Mouse (Mus musculus) lung, postnatal 0 days (tissue): ENCODE results near the gene Tubgcp4. TPM values are rescaled to one million over a fixed set of nuclear protein-coding genes. Genes with fewer than 3 reads are reported as not detected.

Experiments
- ATAC-seq: fragments of 200-750 bp; cut with Nextera tagmentation; 2 replicates; pipeline ENCODE4 v1.8.0; 2017; ENCODE audit warnings: moderate library complexity
- DNase-seq: peaks from one replicate; pipeline ENCODE4 v3.0.0-alpha.2; 2016; ENCODE audit warnings: low spot score
- H3K27ac ChIP-seq: fragments of 300-500 bp; sonication (generic); 2 replicates; pipeline ENCODE4 v1.5.1; 2014; ENCODE audit warnings: antibody characterized with exemption, mild to moderate bottlenecking, low read length, mixed read lengths
- H3K27me3 ChIP-seq: fragments of 300-500 bp; sonication (generic); replicated peaks from 2 replicates; pipeline ENCODE4 v1.6.1; 2014; ENCODE audit warnings: low read length, mixed read lengths; ENCODE audit not compliant: insufficient read depth
- H3K36me3 ChIP-seq: fragments of 300-500 bp; sonication (generic); 2 replicates; pipeline ENCODE4 v1.6.1; 2014; ENCODE audit warnings: low read length, mixed read lengths; ENCODE audit not compliant: insufficient read depth
- H3K4me1 ChIP-seq: fragments of 300-500 bp; sonication (generic); 2 replicates; pipeline ENCODE4 v1.6.1; 2014; ENCODE audit warnings: antibody characterized with exemption, low read depth, low read length, mixed read lengths; ENCODE audit not compliant: insufficient read depth
- H3K4me2 ChIP-seq: fragments of 300-500 bp; sonication (generic); replicated peaks from 2 replicates; pipeline ENCODE4 v1.6.1; 2014; ENCODE audit warnings: low read depth, mild to moderate bottlenecking, low read length, moderate library complexity, mixed read lengths
- H3K4me3 ChIP-seq: fragments of 300-500 bp; sonication (generic); 2 replicates; pipeline ENCODE4 v1.5.1; 2014; ENCODE audit warnings: low read depth, low read length
- H3K9ac ChIP-seq: fragments of 300-500 bp; sonication (generic); replicated peaks from 2 replicates; pipeline ENCODE4 v1.6.1; 2014; ENCODE audit warnings: low read depth, mild to moderate bottlenecking
- H3K9me3 ChIP-seq: fragments of 300-500 bp; sonication (generic); 2 replicates; pipeline ENCODE4 v1.6.1; 2016; ENCODE audit warnings: low read length, mixed read lengths
- CTCF ChIP-seq: IDR thresholded peaks from 2 replicates; pipeline ENCODE4 v1.5.1; 2016; ENCODE audit warnings: antibody characterized with exemption, mild to moderate bottlenecking
- EP300 ChIP-seq: IDR thresholded peaks from 2 replicates; pipeline ENCODE4 v1.6.1; 2016; ENCODE audit warnings: antibody characterized with exemption, mild to moderate bottlenecking, control low read depth
- WGBS: fragments of 180-500 bp; shearing (Covaris S2); extraction: QIAGEN DNeasy Blood & Tissue Kit; methylation state at CpG from one replicate; pipeline ENCODE4 v1.1.7; 2014; 5-methylcytosine and 5-hydroxymethylcytosine counted together
- polyA plus RNA-seq: library from polyadenylated mRNA; unstranded; fragments of >200 nt; fragmentation: Nextera tagmentation; extraction: Ambion mirVana; gene quantifications from 2 replicates; pipeline ENCODE4 v1.2.1, GENCODE M21; 2015

The Tubgcp4 gene
- polyA plus RNA-seq, 1 experiment from 2014 or later = 18.6 TPM

DNA sequence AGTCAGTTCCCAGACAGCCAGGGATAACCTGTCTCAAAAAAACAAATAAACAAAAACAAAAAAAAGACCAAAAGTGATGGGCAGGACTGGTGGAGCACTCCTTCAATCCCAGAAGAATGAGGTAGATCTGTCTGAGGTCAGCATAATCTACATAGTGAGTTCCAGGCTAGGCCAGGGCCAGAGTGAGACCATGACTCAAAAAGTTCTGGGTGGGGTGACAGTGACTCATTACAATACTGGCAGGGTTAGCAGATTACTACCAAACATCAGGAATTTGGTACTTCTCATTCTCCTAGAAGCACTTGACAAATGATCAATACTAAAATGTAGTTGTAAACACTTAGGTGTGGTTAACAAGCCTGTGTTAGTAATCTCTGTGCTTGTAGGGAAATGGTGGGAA, 49.5 kb downstream of the Tubgcp4 start:
- TF ChIP-seq CTCF (no peak), EP300 (no peak)
- no peak overlapping the region for H3K4me2 ChIP-seq
- no peaks in the 10 kb centered on the region for H3K9me3 ChIP-seq
- H3K9ac ChIP-seq = no peak overlapping the region
- H3K27ac ChIP-seq = no peak overlapping the region
- H3K4me3 ChIP-seq = no peak overlapping the region
- ATAC-seq (no peak), DNase-seq (no peak)
- H3K4me1 ChIP-seq = no peaks in the 10 kb centered on the region
- H3K36me3 ChIP-seq = peaks cover 21% of the 10 kb centered on the region; the same call in 1 of the 2 replicates
- no peaks in the 10 kb centered on the region for H3K27me3 ChIP-seq

DNA sequence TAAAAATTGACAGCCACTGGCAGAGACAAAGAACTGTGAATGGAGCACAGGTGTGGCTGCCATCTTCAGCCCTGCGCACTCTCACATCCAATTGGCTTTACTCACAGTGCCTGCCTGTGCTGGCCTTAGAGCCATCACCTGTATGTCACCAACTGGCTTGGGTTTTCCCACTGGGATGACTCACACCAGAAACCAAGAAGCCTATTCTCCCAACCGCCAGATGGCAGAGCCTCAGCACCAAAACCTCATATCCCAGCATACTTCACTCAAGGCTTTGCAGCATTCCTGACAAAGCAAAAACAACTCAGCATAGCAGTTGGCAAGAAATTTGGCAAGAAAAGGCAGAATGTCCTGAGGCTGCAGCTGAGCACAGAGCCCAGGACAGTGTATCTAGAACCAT, 52.6 kb downstream of the Tubgcp4 start:
- no peaks in the 10 kb centered on the region for H3K4me1 ChIP-seq
- 96% methylated on average over 2 of the region's 2 CpGs for WGBS
- DNase-seq = no peak
- no peak overlapping the region for H3K27ac ChIP-seq
- ATAC-seq = no peak
- H3K4me3 ChIP-seq = no peak overlapping the region
- H3K9me3 ChIP-seq = no peaks in the 10 kb centered on the region
- H3K9ac ChIP-seq = no peak overlapping the region
- TF ChIP-seq CTCF = no peak
- TF ChIP-seq EP300 = no peak
- H3K36me3 ChIP-seq = peaks cover 26% of the 10 kb centered on the region
- no peak overlapping the region for H3K4me2 ChIP-seq
- H3K27me3 ChIP-seq = no peaks in the 10 kb centered on the region

DNA sequence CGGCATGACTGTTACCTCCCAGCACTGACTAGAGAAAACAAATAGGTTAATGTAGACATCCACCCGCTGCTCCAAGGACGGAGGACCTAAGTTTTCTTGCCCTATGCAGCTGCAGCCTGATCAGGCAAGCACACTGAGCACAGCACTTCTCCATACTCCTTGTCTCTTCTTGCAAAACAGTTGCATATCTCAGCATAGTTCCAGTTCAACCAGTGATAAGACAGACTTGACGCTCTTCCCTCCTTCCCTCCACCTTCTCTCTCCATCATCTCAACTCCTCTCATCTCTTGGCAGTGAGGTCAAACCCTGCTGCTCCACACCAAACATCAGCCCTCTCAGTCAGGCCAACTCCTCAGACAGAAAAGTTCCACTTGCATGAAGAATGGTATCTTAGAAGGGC, 57.7 kb downstream of the Tubgcp4 start:
- no peak overlapping the region for H3K27ac ChIP-seq
- DNase-seq (no peak), ATAC-seq (no peak)
- no peak overlapping the region for H3K9ac ChIP-seq
- no peak overlapping the region for H3K4me3 ChIP-seq
- no peaks in the 10 kb centered on the region for H3K27me3 ChIP-seq
- WGBS = 97% methylated on average over 4 of the region's 4 CpGs
- no peaks in the 10 kb centered on the region for H3K4me1 ChIP-seq
- no peak overlapping the region for H3K4me2 ChIP-seq
- TF ChIP-seq CTCF (no peak), EP300 (no peak)
- H3K9me3 ChIP-seq = no peaks in the 10 kb centered on the region
- peaks cover 17% of the 10 kb centered on the region for H3K36me3 ChIP-seq

DNA sequence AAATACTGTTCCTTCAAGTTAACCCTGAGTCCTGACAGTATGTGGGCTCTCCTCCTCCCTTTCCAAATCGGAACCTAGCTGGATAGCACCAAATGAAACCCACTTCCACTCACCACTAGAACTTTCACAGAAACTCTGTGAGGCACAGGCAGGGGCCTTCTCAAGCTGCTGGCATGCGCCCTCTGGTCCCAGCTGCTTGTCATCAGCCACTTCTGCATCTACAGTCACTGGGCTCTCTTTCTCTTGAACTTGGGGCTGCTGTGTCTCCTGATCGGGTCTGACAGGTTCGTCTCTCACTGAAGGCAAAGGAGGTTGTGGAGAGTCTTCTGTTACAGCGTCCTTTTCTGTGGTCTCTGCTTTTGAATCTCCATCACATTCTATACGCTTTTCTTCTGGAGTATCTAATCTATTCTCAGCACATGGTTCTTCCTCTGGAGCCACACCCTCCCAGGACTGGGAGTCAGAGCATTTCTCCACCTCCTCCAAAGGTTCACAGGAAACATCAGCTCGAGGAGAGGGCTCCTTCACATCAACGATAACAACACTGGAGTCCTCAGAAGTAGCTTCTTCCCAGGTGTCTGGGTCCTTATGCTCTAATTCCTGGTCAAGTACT, 65.1 kb downstream of the Tubgcp4 start:
- Histone ChIP-seq H3K9me3 (no peaks in the 10 kb centered on the region), H3K9ac (no peak overlapping the region), H3K36me3 (peaks cover 18% of the 10 kb centered on the region), H3K4me1 (no peaks in the 10 kb centered on the region), H3K27ac (no peak overlapping the region), H3K4me3 (no peak overlapping the region), H3K4me2 (no peak overlapping the region), H3K27me3 (no peaks in the 10 kb centered on the region)
- TF ChIP-seq CTCF = no peak
- TF ChIP-seq EP300 = no peak
- no peak for ATAC-seq
- WGBS = 83% methylated on average over 8 of the region's 8 CpGs
- no peak for DNase-seq

DNA sequence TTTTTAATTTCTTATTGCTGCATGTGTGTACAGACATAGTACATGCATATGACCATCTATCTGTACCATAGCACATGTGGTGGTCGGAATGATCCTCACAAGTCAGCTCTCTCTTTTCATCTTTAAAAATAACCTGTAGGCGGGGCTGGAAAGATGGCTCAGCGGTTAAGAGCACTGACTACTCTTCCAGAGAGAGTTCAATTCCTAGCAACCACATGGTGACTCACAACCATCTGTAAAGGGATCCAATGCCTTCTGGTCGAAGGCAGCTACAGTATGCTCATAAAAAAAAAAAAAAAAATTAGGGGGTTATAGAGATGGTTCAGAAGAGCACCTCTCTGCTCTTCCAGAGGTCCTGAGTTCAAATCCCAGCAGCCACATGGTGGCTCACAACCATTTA, 69.0 kb downstream of the Tubgcp4 start:
- H3K4me3 ChIP-seq = no peak overlapping the region
- H3K27me3 ChIP-seq = no peaks in the 10 kb centered on the region
- peaks cover 24% of the 10 kb centered on the region for H3K36me3 ChIP-seq
- no peaks in the 10 kb centered on the region for H3K9me3 ChIP-seq
- TF ChIP-seq EP300 (no peak), CTCF (no peak)
- no peaks in the 10 kb centered on the region for H3K4me1 ChIP-seq
- no peak overlapping the region for H3K9ac ChIP-seq
- no peak overlapping the region for H3K27ac ChIP-seq
- no peak overlapping the region for H3K4me2 ChIP-seq
- ATAC-seq = no peak
- 79% methylated on average over 4 of the region's 4 CpGs for WGBS
- DNase-seq = no peak

DNA sequence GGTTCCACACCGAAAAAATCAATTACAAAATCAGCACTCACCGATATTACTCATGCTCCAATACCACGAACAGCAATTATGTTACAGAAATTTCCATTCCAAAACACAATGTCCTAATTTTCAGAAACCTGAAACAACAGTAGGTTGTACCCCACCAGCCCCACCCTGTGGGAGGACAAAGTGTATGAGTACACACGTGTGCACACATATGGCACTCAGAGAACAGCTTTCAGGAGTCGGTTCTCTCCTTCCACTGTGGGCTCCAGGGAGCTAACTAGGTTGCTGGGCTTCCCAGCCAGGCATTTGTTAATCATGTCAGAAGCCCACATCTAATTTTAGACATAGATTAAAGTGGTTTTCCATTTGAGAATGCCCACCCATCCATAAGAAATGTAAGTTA, 73.6 kb downstream of the Tubgcp4 start:
- ATAC-seq (no peak), DNase-seq (no peak)
- no peak overlapping the region for H3K9ac ChIP-seq
- H3K4me3 ChIP-seq = no peak overlapping the region
- H3K4me2 ChIP-seq = no peak overlapping the region
- no peaks in the 10 kb centered on the region for H3K9me3 ChIP-seq
- H3K27me3 ChIP-seq = no peaks in the 10 kb centered on the region
- no peaks in the 10 kb centered on the region for H3K4me1 ChIP-seq
- TF ChIP-seq CTCF (no peak), EP300 (no peak)
- 92% methylated on average over 5 of the region's 5 CpGs for WGBS
- H3K36me3 ChIP-seq = peaks cover 17% of the 10 kb centered on the region; the same call in 1 of the 2 replicates
- H3K27ac ChIP-seq = no peak overlapping the region

Other genes with a start within 250 kb of the Tubgcp4 start
- 25.1 and 29.9 TPM in 2 replicates for gene Ubr1, start 199.9 kb upstream of the Tubgcp4 start, polyA plus RNA-seq
- gene Tmem62, start 193.6 kb upstream of the Tubgcp4 start, polyA plus RNA-seq = 13.2 and 13.5 TPM in 2 replicates
- gene Ccndbp1, start 162.3 kb upstream of the Tubgcp4 start, polyA plus RNA-seq = 55.6 and 56.8 TPM in 2 replicates
- gene Epb42, start 133.6 kb upstream of the Tubgcp4 start, polyA plus RNA-seq = 1.4 and 2.3 TPM in 2 replicates
- gene Tgm5, start 84.8 kb upstream of the Tubgcp4 start, polyA plus RNA-seq = 0.07 TPM in 2 replicates
- gene Tgm7, start 60.9 kb upstream of the Tubgcp4 start, polyA plus RNA-seq = not detected in 2 replicates
- 12.7 and 13.5 TPM in 2 replicates for gene Adal, start 30.2 kb upstream of the Tubgcp4 start, polyA plus RNA-seq
- 19.3 and 21.8 TPM in 2 replicates for gene Lcmt2, start 30.0 kb upstream of the Tubgcp4 start, polyA plus RNA-seq
- gene Zscan29, start 471 bp downstream of the Tubgcp4 start, polyA plus RNA-seq = 7.8 and 8.6 TPM in 2 replicates
- 9.8 and 16.6 TPM in 2 replicates for gene Trp53bp1, start 100.8 kb downstream of the Tubgcp4 start, polyA plus RNA-seq
- gene Map1a, start 118.9 kb downstream of the Tubgcp4 start, polyA plus RNA-seq = 1.3 and 1.9 TPM in 2 replicates
- gene Ppip5k1, start 184.7 kb downstream of the Tubgcp4 start, polyA plus RNA-seq = 9.7 and 11.1 TPM in 2 replicates
- 35.1 and 37.3 TPM in 2 replicates for gene Ckmt1, start 187.1 kb downstream of the Tubgcp4 start, polyA plus RNA-seq
- not detected in 2 replicates for gene Strc, start 216.5 kb downstream of the Tubgcp4 start, polyA plus RNA-seq
- gene Pdia3, start 243.1 kb downstream of the Tubgcp4 start, polyA plus RNA-seq = 371 and 415 TPM in 2 replicates
- 1.7 and 1.8 TPM in 2 replicates for gene Catsper2, start 243.1 kb downstream of the Tubgcp4 start, polyA plus RNA-seq